Mouse (Mus musculus): Measurements from ENCODE around the gene Slc27a5. TPM values are rescaled to one million over a fixed set of nuclear protein-coding genes. Genes with fewer than 3 reads are reported as not detected.

The Slc27a5 gene
- total and polyA plus RNA-seq, 3 experiments: 0.13 TPM; not detected in 2

DNA sequence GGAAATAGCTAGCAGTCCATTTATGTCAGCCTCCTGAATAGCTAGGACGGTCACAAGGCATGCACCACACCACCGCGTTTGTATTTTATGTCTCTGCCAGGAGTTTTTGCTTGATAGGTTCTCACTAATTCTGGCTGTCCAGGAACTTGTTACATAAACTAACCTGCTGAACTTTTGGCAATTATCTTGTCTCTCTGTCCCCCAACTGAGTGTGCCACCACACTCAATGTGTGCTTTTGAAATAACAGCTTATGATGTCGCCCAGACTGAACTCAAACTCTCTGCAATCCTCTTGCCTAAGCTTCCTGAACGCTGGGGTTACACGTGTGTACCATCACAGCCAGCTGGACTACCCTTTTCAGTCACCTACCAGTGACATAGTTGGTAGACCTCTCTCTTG, 44.5 kb upstream of the Slc27a5 start:
- H3K79me2 ChIP-seq (ENCODE audit: control insufficient read depth, insufficient read depth, low read length, poor library complexity): peaks cover 6% of the 10 kb centered on the region; the same call in 1 of the 2 replicates
- no peak for DNase-seq (ENCODE audit: low read depth, low spot score)
- TF ChIP-seq TAL1 (IDR thresholded peaks at IDR 0.05; ENCODE audit: low read length) (no peak), ZNF384 (IDR thresholded peaks at IDR 0.05; ENCODE audit: low read depth, low read length) (no peak), MAZ (IDR thresholded peaks at IDR 0.05; ENCODE audit: low read depth, low read length) (no peak), RCOR1 (IDR thresholded peaks at IDR 0.05; ENCODE audit: low read depth, low read length) (no peak), RAD21 (IDR thresholded peaks at IDR 0.05; ENCODE audit: low read depth, low read length) (no peak), USF2 (IDR thresholded peaks at IDR 0.05; ENCODE audit: borderline replicate concordance in 1 of 2, insufficient read depth in 1 of 2, low read depth in 1 of 2, low read length in 2 of 2) (no peak), MEF2A (IDR thresholded peaks at IDR 0.05; ENCODE audit: extremely low read depth, insufficient replicate concordance, low read depth, low read length, poor library complexity, severe bottlenecking) (no peak), NELFE (IDR thresholded peaks at IDR 0.05; ENCODE audit: low read depth, low read length) (no peak), UBTF (IDR thresholded peaks at IDR 0.05; ENCODE audit: borderline replicate concordance, insufficient read depth, low read depth, low read length) (no peak), GABPA (IDR thresholded peaks at IDR 0.05; ENCODE audit: low read depth, low read length) (no peak), E2F4 (IDR thresholded peaks at IDR 0.05; ENCODE audit: borderline replicate concordance, low read depth, low read length) (no peak), MXI1 (IDR thresholded peaks at IDR 0.05; ENCODE audit: low read depth, low read length) (no peak), SIN3A (IDR thresholded peaks at IDR 0.05; ENCODE audit: low read length) (no peak)
- H3K27ac ChIP-seq (ENCODE audit: control insufficient read depth, low read depth, low read length): no peak overlapping the region
- H3K4me3 ChIP-seq (ENCODE audit: control insufficient read depth in 1 of 2, insufficient read depth in 1 of 2, low read depth in 2 of 2, low read length in 2 of 2): no peak overlapping the region
- H3K9me3 ChIP-seq (replicated peaks; ENCODE audit: insufficient read depth, low read length): no peaks in the 10 kb centered on the region
- H3K4me1 ChIP-seq (ENCODE audit: control insufficient read depth in 1 of 2, insufficient read depth in 2 of 2, low read length in 2 of 2): peaks cover 5 to 11% of the 10 kb centered on the region in 2 experiments; a peak in 3 of 4 replicates
- no peaks in the 10 kb centered on the region for H3K27me3 ChIP-seq (ENCODE audit: control insufficient read depth in 1 of 2, insufficient read depth in 2 of 2, low read length in 2 of 2)
- H3K36me3 ChIP-seq (ENCODE audit: control insufficient read depth in 1 of 2, insufficient read depth in 2 of 2, low read length in 2 of 2): peaks cover 0 to 7% of the 10 kb centered on the region in 2 experiments; a peak in 2 of 4 replicates
- no peak overlapping the region for H3K9ac ChIP-seq (ENCODE audit: control insufficient read depth, low read depth, low read length, poor library complexity, severe bottlenecking)

DNA sequence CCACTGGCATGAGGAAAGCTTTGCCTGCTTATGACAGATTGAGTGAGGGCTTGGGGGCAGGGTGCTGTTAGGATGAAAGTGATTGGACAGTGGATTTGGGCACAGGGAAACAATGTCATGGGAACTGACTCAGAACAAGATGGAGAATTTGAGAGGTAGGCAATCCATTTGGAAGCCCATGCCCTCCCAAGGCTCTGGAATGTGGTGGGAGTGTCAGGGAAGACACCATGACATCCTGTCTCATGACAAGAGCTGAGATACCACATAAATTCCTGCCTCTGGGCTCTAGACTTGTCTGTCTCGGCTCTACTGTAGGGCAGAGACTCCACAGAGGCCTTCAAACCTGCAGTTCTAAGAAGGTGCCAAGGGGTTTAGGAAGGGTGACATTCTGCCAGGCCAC, 43.3 kb upstream of the Slc27a5 start:
- H3K36me3 ChIP-seq (ENCODE audit: control insufficient read depth in 1 of 2, insufficient read depth in 2 of 2, low read length in 2 of 2): peaks cover 0 to 7% of the 10 kb centered on the region in 2 experiments; a peak in 2 of 4 replicates
- H3K4me1 ChIP-seq (ENCODE audit: control insufficient read depth in 1 of 2, insufficient read depth in 2 of 2, low read length in 2 of 2): peaks cover 5 to 14% of the 10 kb centered on the region in 2 experiments; a peak in 3 of 4 replicates
- no peak for DNase-seq (ENCODE audit: low read depth, low spot score)
- H3K9me3 ChIP-seq (replicated peaks; ENCODE audit: insufficient read depth, low read length): no peaks in the 10 kb centered on the region
- TF ChIP-seq ZMIZ1 (IDR thresholded peaks at IDR 0.05; ENCODE audit: low read depth, low read length): no peak
- TF ChIP-seq POLR2A (IDR thresholded peaks at IDR 0.05; ENCODE audit: control insufficient read depth in 1 of 2, insufficient read depth in 1 of 2, low read depth in 1 of 2, low read length in 2 of 2, poor library complexity in 1 of 2): no peak
- no peak for TF ChIP-seq TAL1 (IDR thresholded peaks at IDR 0.05; ENCODE audit: low read length)
- no peak for TF ChIP-seq E2F4 (IDR thresholded peaks at IDR 0.05; ENCODE audit: borderline replicate concordance, low read depth, low read length)
- TF ChIP-seq MAFK (IDR thresholded peaks at IDR 0.05; ENCODE audit: borderline replicate concordance, low read depth, low read length): no peak
- TF ChIP-seq TBP (IDR thresholded peaks at IDR 0.05; ENCODE audit: low read depth, low read length): no peak
- TF ChIP-seq MXI1 (IDR thresholded peaks at IDR 0.05; ENCODE audit: low read depth, low read length): no peak
- no peak for TF ChIP-seq BHLHE40 (IDR thresholded peaks at IDR 0.05; ENCODE audit: borderline replicate concordance, low read depth, low read length)
- peaks cover 19% of the 10 kb centered on the region for H3K79me2 ChIP-seq (ENCODE audit: control insufficient read depth, insufficient read depth, low read length, poor library complexity)
- no peak overlapping the region for H3K27ac ChIP-seq (ENCODE audit: control insufficient read depth, low read depth, low read length)
- no peak overlapping the region for H3K9ac ChIP-seq (ENCODE audit: control insufficient read depth, low read depth, low read length, poor library complexity, severe bottlenecking)
- H3K27me3 ChIP-seq (ENCODE audit: control insufficient read depth in 1 of 2, insufficient read depth in 2 of 2, low read length in 2 of 2): no peaks in the 10 kb centered on the region
- no peak overlapping the region for H3K4me3 ChIP-seq (ENCODE audit: control insufficient read depth in 1 of 2, insufficient read depth in 1 of 2, low read depth in 2 of 2, low read length in 2 of 2)

Data from MEL (cell line).